Mouse (Mus musculus) right cerebral cortex, postnatal 25 days (tissue): ENCODE results near the gene Pgm2l1.

Experiments
- DNase-seq: peaks from one replicate; pipeline ENCODE4 v3.0.0; 2022

The Pgm2l1 gene

GRCm38 (mm10) chr7:100227158-100227875 lies at the start of gene Pgm2l1:
Gene Pgm2l1 (plus strand): TSS chr7:100227394.
- peak; percentile 98 for DNase-seq

DNA sequence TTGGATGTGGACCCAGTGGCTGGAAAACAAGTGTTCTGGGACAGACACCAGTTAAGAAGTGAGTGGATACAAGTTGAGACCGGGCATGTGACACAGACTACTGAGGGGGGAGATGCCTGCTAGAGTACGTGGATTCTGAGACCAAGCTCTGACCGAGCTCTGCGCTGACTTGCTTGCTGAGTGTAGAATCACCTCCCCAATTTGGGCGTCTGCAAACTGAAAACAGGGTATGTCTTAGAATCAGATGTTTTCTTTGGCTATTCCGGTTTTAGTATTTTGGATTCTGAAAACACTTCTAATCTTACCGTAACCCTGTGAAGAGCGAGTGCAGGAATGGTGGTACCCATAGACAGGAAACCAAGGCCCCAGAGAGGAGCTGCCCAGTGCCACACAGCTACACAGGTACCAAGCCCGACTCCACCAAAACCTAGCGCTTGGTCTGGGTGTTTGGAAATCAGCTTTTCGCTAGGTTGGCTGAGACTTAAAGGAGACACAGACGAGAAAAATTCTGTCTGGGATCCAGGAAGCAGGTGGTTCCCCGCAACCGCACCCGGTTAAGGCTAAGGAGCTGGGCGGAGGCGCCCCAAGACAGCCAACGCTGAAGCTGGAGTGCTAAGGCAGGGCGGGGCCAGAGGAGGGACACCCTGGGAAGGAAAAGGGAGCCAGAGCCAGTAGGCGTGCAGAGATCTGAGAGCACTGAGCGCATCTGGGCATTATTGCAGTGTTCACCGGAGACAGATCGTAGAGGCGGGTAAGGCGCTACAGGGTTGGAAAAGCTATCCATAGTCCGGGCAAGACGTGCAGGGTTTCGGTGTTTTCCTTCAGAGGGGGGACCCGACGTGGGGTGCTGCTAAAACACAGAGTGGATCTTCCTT lies 48.9 kb upstream of the Pgm2l1 start:
- DNase-seq, result peak; percentile 66

GRCm38 (mm10) chr7:100178891-100179233 lies 48.3 kb upstream of the Pgm2l1 start:
- DNase-seq, result no peak

DNA sequence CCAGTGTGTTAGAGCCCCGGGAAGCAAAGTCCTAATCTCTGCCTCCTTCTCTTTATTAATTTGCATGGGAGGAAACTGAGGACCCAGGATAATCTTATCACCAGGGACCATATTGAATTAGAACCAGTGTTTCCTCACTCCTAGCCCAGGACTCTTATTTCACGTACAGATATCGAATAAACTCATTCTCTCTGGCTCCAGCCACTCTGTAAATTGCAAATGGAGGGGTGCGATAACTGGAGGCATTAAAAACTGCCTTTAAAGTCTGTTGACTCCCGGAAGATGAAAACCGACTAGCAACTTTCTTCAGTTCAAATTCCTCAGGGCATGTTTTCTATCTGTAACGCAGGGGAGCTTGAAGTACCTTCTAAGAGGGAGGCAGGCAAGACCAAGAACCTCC lies 47.8 kb upstream of the Pgm2l1 start:
- DNase-seq, result no peak

DNA sequence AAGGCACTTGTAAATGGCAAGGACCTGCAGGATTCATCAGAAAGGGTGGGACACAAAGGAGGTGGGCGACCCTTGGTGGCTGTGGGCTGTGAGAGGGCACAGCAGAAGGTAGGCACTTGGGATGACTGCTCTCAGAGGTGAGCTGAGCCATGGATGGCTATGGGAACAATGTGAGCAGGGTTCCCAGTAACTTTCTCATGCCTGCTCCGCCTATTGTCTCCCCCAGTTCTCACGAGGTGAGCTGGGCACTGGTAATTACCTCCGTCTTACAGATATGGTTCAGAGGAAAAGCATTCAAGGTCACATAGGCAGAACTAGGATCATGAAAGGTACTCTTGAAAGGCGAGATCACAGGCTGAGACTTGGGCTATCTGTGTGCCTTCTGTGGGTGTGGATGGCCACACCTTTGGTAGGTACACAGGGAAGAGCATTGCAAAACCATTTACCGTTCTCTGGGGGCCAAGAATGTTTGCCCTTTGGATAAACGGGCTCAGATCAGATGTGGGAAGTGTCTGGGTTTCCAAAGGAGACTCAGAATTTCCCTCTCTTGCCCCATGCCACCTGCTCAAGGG lies 47.3 kb upstream of the Pgm2l1 start:
- no peak for DNase-seq

- DNase-seq, result no peak
These were observed 46.0 kb upstream of the Pgm2l1 start for GRCm38 (mm10) chr7:100181176-100181575.

- no peak for DNase-seq
These were observed 45.6 kb upstream of the Pgm2l1 start for GRCm38 (mm10) chr7:100181614-100182013.

DNA sequence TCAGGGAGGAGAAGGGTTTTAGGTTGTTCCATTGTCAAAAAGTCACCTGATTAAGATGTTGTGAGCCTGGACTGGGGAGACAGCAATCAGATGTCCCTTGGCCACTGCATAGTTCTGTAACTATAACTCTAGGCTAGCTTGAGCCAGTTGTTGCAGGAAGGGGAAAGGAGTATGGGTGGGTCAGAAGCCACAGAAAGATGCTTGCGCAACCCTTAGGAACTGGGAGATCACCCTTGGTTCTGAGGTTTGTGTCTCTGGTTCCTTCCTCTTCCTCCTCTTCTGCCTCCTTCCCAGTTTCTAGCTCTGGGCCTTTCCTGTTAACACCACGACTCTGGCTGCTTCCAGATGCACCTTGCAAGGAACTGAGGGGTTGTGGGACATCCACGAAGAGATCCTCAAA lies 44.8 kb upstream of the Pgm2l1 start:
- DNase-seq, result no peak

- DNase-seq, result no peak
These were observed 39.6 kb upstream of the Pgm2l1 start for GRCm38 (mm10) chr7:100187601-100188000.

GRCm38 (mm10) chr7:100190167-100190566 lies 37.0 kb upstream of the Pgm2l1 start:
- DNase-seq, result no peak

DNA sequence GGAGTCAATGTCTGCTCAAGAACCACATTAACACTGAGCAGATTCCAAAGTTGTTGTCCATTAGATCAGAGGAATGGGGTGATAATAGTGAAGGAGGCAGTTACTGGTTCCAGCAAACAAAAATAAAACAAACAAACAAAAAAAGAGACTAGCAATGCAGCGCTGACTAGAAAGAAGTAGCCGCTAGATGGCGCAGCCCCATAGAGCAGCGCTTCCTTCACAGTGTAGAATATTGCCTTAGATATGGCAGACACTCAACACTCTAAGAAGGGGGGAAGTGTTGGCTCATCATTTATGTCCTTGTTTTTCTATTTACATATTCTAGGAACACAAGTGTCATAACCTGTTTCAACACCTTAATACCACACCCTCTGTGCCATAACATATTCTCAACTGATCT lies 36.4 kb upstream of the Pgm2l1 start:
- DNase-seq, result peak; percentile 30

DNA sequence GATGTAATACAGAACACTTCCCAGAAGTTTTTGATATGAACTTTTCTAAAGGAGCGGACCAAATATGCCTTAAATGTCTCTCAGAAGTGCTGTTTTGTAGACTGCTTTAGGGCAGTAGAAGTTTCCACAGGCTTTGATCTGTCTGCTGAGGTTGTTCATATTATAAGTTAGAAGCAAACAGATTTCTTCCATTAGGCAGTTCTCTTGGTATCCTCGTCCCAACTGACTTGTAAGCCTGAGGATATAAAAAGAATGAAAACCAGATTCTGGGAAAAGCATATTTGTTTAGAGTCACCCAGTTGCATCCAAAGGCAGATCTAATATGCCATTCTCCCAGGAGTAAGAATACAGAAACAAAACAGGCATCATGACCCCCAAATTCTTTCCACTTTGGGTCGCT lies 26.0 kb upstream of the Pgm2l1 start:
- DNase-seq, result no peak

DNA sequence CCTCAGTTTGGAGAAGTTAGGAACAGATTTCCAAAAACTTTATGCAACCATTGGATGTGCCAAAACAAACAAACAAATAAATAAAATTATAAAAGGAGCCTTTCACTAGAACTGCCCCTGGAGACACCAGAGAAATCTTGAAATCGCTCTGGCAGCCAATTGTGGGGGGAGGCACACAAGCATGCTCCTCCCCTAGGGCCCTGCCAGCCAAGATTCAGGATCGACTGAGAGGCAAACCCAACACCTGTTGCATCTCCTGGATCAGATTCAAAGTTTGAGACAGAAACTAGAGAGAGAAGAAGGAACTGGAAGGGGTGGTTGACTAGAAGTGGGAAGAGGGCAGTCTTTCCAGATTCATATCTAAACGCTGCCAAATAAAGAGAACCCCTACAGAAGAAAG lies 23.6 kb upstream of the Pgm2l1 start:
- no peak for DNase-seq

- DNase-seq, result no peak
These were observed 22.3 kb upstream of the Pgm2l1 start for GRCm38 (mm10) chr7:100204871-100205270.

DNA sequence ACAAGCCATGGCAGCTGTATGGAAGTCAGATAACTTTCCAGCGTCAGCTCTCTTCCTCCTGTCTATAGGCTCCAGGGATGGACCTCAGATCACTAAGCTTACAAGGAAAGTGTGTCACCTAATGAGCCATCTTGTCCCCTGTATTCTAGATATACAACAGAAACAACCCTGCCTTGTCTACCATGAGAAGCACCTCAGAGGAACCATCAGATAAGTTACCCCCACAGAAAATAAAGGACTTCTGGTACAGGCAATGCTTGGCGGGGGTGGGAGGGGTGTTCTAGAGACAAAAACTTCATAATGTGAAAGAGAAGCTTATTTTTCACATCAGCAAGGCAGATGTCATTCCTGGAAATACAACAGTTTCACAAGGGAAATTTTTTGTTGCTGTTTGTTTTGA lies 21.1 kb upstream of the Pgm2l1 start:
- DNase-seq, result no peak

DNA sequence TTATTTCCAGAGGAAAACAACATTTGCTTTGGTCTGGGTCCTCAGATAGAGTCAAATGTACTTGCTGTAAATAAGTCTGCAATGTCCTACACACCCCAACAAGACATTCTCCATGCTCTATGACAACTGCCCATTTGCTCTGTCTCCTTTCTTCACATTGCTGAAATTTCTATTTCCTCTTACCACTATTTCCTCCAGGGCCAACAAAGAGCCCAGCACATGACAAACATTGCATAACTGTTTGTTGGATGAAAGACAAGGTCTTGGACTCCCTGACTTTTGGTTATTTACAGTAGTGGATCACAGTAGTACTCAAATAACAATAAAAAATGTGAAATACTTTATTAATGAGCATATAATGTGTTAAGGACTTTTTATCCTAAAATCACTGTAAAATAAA lies 19.3 kb upstream of the Pgm2l1 start:
- DNase-seq, result no peak

GRCm38 (mm10) chr7:100214310-100214709 lies 12.9 kb upstream of the Pgm2l1 start:
- DNase-seq, result no peak

DNA sequence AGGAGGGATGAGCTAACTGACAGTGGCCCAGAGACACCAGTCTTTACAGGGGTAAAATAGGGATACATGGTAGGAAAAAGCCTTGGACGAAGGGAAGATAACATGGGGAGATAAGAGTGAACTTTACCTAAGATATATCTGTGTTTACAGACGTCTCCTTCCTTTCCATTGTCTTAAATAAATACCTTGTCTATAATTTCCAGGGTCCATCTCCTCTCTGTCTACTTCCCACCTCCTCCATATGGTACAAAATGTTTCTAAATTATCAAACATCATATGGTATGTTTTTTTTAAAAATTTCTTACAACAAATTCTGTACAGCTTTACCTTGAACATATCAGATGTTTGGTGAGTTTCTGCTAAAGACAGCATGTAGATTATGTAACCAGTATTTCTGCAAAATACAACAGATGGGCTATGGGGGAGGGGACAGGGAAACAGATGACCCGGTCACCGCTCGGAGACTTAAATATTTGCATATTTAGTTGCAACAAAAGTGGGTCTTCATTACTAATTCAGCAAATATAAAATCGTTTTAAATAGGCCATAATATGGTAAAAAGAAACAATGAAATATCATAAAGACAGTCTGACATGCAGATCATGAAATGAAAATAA lies 12.0 kb upstream of the Pgm2l1 start:
- DNase-seq, result no peak

DNA sequence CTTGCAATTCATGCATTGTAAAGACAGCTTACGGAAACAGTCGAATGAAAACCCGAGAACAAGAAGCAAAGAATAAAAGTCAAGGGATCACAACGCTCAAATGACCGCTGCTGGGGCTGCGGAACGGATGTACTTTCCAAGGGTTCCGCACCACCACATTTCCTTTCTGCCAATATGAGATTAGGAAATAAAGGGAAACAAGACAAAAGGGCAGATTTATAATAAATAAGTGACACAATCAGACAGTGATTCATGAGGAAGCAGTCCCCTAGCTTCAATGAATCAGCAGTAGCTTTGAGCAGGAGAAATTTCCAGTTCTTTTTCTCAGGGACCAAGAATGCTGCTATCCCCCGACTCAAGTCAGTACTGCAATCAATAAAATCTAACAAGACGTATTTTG lies 11.2 kb upstream of the Pgm2l1 start:
- no peak for DNase-seq

DNA sequence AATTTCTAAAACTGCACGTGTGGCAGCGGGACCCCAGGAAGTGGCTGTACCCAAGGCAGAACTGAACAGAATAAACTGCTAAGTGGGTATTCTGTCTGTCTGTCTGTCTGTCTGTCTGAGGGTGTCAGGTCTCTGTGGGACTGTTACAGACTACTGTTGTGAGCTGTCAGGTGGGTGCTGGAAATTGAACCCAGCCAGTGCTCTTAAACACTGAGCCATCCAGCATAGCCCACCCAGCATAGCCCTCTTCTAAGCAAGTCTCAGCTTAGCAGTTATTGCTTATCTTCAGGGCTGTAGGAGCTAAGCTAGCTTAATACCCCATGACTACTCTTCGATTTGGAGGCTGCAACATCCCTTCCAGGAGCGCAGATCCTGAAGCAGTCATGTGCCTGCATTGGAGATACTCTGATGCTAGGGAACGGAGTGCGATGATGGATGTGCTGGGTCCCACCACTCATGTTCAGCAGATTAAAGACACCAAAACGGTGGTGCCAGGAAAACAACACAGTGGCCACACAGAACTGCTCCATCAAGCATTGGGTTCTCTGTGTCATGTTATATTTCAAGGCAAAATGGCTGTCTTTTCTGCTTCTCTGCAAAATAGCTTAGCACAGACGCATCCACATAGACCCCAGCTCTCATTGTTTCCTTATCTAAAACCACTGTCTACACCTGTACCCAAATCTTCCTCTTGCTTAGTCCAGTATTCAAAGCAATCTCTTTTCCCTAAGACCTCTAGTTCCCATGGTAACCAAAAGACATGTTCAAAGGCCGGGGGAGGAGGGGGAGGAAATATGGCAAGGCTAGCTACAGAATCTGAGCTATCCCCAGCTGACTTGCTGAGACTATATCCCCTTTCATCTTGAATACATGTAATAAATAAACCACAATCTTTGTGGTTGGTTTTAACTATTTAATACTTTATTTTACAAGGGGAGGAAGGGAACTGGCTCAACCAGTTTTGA lies 10.3 kb upstream of the Pgm2l1 start:
- DNase-seq, result no peak

DNA sequence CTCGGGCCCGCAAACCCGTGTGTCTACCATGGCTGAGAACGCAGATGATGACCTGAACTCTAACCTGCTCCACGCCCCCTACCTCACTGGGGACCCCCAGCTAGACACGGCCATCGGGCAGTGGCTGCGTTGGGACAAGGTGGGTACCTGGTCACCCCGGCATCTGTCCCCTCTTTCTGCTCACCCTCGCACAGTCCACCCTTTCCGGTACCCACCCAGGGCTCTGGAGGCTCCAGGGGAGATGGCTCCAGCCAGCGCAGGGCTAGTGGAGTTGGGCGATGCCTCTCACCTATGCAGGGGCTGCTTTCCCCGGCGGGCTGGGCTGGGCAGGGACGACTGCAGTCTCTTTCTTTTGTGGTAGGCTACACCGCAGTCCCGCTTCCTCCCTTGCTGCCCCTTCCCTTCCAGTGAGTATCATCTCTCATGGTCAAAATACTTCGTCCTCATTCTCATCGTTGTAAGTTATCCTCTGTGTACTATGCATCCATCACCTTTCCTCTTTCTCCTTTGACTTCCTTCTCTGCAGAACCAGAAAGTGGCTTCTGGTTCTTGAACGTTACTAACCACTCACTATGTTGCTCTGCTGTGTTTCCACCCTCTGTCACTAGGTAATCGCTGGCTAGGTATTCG lies 817 bp downstream of the Pgm2l1 start:
- peak; percentile 38 for DNase-seq

DNA sequence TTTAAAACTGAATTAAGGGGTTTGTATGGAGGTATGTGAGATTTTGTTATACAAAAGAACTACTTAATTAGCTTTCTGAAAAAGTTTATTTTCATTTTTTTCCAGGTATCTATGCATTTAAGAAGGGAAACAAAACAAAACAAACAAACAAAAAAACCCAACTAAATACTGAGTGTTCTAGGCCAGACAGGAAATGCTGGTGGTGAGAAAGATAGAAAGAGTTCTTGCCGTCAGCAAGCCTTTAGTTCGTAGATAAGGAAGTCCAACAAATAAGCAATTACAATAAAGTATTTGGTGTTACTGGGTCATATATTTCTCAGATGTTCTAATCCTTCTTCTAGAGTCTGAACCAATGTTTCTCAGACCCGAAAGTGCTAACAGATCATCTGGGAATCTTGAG lies 1.8 kb downstream of the Pgm2l1 start:
- DNase-seq, result no peak
